Mouse (Mus musculus) midbrain, embryonic 14.5 days (tissue): Measurements from ENCODE around the gene Mast3. TPM values are rescaled to one million over a fixed set of nuclear protein-coding genes. Genes with fewer than 3 reads are reported as not detected.

Experiments used
- ATAC-seq: fragments of 200-750 bp; cut with Nextera tagmentation; 2 replicates; pipeline ENCODE4 v1.8.0; 2017; ENCODE audit warnings: moderate number of reproducible peaks, moderate library complexity; ENCODE audit not compliant: low FRiP score, low TSS enrichment
- DNase-seq: peaks from one replicate; pipeline ENCODE4 v3.0.0-alpha.2; 2015
- H3K27ac ChIP-seq: fragments of 300-500 bp; sonication (generic); replicated peaks from 2 replicates; pipeline ENCODE4 v1.5.1; 2014; ENCODE audit warnings: mild to moderate bottlenecking, low read depth, low read length, moderate library complexity
- H3K27me3 ChIP-seq: fragments of 300-500 bp; sonication (generic); 2 replicates; pipeline ENCODE4 v1.6.1; 2014; ENCODE audit warnings: low read length, control low read depth, mixed read lengths; ENCODE audit not compliant: control insufficient read depth, insufficient read depth
- H3K36me3 ChIP-seq: fragments of 300-500 bp; sonication (generic); 2 replicates; pipeline ENCODE4 v1.6.1; 2014; ENCODE audit warnings: low read length, control low read depth; ENCODE audit not compliant: control insufficient read depth, insufficient read depth
- H3K4me1 ChIP-seq: fragments of 300-500 bp; sonication (generic); 2 replicates; pipeline ENCODE4 v1.6.1; 2014; ENCODE audit warnings: mild to moderate bottlenecking, antibody characterized with exemption, low read length, control low read depth; ENCODE audit not compliant: control insufficient read depth, insufficient read depth
- H3K4me2 ChIP-seq: fragments of 300-500 bp; sonication (generic); 2 replicates; pipeline ENCODE4 v1.6.1; 2014; ENCODE audit warnings: mild to moderate bottlenecking, low read length, moderate library complexity
- H3K4me3 ChIP-seq: fragments of 300-500 bp; sonication (generic); replicated peaks from 2 replicates; pipeline ENCODE4 v1.5.1; 2014; ENCODE audit warnings: low read depth, low read length
- H3K9ac ChIP-seq: fragments of 300-500 bp; sonication (generic); replicated peaks from 2 replicates; pipeline ENCODE4 v1.6.1; 2014; ENCODE audit warnings: mild to moderate bottlenecking, low read length, moderate library complexity
- H3K9me3 ChIP-seq: fragments of 300-500 bp; sonication (generic); 2 replicates; pipeline ENCODE4 v1.6.1; 2016; ENCODE audit warnings: low read length, control low read depth, mixed read lengths; ENCODE audit not compliant: control insufficient read depth
- whole genome bisulfite sequencing: fragments of 180-500 bp; shearing (Covaris S2); extraction: QIAGEN DNeasy Blood & Tissue Kit; methylation state at CpG from one replicate; pipeline ENCODE4 v1.1.7; 2014; 5-methylcytosine and 5-hydroxymethylcytosine counted together
- polyA plus RNA-seq: library from polyadenylated mRNA; unstranded; fragments of >200 nt; fragmentation: Nextera tagmentation; extraction: Ambion mirVana; gene quantifications from 2 replicates; pipeline ENCODE4 v1.2.1, GENCODE M21; 2014

Mast3 gene
- polyA plus RNA-seq, 1 experiment from 2014 or later = 24.3 TPM

DNA sequence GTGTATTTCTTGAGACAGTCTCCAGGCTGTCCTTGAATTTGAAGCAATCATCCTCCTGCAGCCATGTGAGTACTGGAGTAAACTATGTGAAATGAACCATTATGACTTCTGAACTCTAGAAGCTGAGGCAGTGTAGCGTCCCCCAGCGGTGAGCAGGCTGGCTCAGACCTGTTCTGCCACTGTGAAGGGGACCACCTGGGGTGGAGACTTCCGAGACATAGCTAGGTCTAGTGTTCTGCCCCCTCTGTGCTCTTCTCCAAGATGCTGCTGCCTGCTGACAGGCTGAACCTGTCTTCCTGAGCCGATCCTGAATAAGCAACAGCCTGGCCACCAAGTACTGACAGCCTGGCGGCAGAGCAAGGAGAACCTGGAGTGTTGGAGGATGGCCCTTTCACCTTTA is 40.3 kb upstream of the Mast3 start:
- Histone ChIP-seq H3K27me3 (no peaks in the 10 kb centered on the region), H3K36me3 (peaks cover 13% of the 10 kb centered on the region; the same call in 1 of the 2 replicates), H3K9me3 (no peaks in the 10 kb centered on the region), H3K4me1 (0 out of 2 replicates have a peak, but pooled peaks cover 1% of the 10 kb centered on the region), H3K9ac (no peak overlapping the region), H3K4me2 (no peak overlapping the region), H3K27ac (no peak overlapping the region), H3K4me3 (no peak overlapping the region)
- ATAC-seq = no peak
- WGBS = 48% methylated on average over 5 of the region's 5 CpGs
- DNase-seq = no peak

DNA sequence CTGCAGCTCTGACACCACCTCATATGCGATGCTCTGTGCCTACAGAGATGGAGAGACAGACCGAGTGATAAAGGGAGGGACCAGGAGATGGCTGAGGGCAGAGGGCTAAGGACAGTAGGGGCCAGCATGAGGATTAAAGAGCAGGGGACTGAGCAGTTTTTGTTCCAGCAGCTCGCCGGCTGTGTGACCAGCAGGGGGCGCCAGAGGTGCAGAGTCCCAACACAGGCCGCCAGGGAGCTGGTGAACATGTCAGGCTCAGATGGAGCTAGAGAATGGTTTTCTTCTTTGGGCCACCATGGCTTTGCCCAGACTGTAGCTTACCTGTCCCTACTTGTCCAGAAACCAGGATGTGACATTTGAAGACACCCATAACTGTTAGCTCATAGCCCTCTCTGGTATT is 39.7 kb upstream of the Mast3 start:
- Histone ChIP-seq H3K36me3 (peaks cover 13% of the 10 kb centered on the region; the same call in 1 of the 2 replicates), H3K27me3 (no peaks in the 10 kb centered on the region)
- 2% methylated on average over 6 of the region's 6 CpGs for WGBS

DNA sequence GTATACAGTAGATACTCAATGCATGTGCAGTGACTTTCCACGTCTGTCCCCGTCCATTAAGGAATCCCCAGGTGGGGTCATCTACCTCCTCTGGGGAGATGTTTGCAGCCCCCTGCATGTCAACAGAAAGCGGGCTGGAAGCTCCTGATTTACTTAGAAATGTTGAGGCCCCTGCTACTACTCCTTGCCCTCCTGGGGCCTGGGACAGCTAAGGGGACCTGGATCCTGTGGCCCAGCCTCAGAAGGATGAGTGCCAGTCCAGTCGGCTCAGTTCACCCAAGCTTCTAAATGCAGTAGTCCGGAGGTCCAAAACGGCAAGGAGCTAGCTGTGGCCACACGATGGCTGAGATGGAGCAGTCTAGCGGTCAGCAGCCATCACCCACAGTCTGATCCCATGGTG is 39.1 kb upstream of the Mast3 start:
- H3K9ac ChIP-seq = no peak overlapping the region

More for the DNA sequence above, 39.7 kb upstream of the Mast3 start:
- no peaks in the 10 kb centered on the region for H3K9me3 ChIP-seq
- no peak for ATAC-seq
- 0 out of 2 replicates have a peak, but pooled peaks cover 3% of the 10 kb centered on the region for H3K4me1 ChIP-seq
- peak; percentile 92 for DNase-seq
- H3K4me2 ChIP-seq = no peak overlapping the region
- no peak overlapping the region for H3K4me3 ChIP-seq
- H3K9ac ChIP-seq = no peak overlapping the region
- no peak overlapping the region for H3K27ac ChIP-seq

DNA sequence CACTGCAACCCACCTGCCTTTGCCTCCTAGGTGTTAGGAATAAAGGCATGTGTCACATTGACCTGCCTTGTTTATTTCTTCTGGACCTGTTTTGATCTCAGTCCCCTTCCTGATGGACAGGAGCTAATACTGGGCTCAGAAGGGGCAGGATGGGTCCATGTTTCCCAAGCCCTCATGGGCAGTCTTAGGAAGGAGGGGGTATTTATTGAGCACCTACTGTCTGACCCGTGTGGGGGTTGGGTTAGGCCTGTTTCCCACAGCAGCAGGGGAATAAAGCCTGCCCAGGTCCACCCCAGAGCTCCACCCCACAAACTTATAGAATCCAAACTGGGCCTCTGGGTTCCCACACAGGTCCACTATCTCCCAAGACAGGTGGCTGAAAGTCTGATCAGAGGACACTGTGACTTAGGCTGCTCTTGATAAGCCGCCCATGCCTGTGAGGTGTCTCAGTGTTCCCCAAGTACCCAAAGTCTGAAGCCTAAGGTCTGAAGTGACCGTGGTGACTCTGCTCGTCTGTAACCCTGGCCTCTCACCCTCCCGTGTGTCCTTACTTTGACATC is 38.4 kb upstream of the Mast3 start:
- Histone ChIP-seq H3K4me2 (no peak overlapping the region), H3K9ac (no peak overlapping the region), H3K27me3 (no peaks in the 10 kb centered on the region), H3K4me3 (no peak overlapping the region), H3K9me3 (no peaks in the 10 kb centered on the region), H3K36me3 (peaks cover 13% of the 10 kb centered on the region; the same call in 1 of the 2 replicates), H3K4me1 (0 out of 2 replicates have a peak, but pooled peaks cover 7% of the 10 kb centered on the region), H3K27ac (no peak overlapping the region)
- ATAC-seq (no peak), DNase-seq (no peak)
- WGBS = 83% methylated on average over 5 of the region's 5 CpGs

More for the DNA sequence above, 39.1 kb upstream of the Mast3 start:
- Histone ChIP-seq H3K4me3 (no peak overlapping the region), H3K4me2 (no peak overlapping the region), H3K9me3 (no peaks in the 10 kb centered on the region), H3K27ac (no peak overlapping the region), H3K4me1 (0 out of 2 replicates have a peak, but pooled peaks cover 3% of the 10 kb centered on the region), H3K27me3 (no peaks in the 10 kb centered on the region), H3K36me3 (peaks cover 13% of the 10 kb centered on the region; the same call in 1 of the 2 replicates)
- DNase-seq = no peak
- WGBS = 90% methylated on average over 8 of the region's 8 CpGs
- no peak for ATAC-seq

DNA sequence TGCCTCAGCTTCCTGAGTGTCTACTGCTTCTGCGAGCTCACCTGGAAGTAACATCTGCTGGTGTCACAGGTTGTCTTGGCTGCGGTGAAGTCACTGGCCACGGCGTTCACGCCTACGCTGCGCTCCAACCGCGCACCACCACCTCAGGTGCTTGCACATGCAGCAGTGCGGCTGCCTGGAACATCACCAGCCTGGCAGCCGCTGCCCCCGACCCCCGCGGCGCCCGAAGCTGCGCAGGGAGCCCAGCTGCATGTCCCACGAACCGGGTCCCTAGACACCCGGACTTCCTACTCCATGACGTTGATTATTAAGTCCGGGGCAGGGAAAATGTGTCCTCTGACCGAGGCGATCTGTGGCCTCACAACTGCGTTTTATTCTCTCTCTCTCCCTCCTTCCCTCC is 37.6 kb upstream of the Mast3 start:
- H3K4me1 ChIP-seq = 0 out of 2 replicates have a peak, but pooled peaks cover 7% of the 10 kb centered on the region
- no peak overlapping the region for H3K27ac ChIP-seq
- no peaks in the 10 kb centered on the region for H3K27me3 ChIP-seq
- DNase-seq (no peak), ATAC-seq (no peak)
- WGBS = 71% methylated on average over 25 of the region's 25 CpGs
- H3K9ac ChIP-seq = no peak overlapping the region
- H3K4me2 ChIP-seq = no peak overlapping the region
- H3K4me3 ChIP-seq = no peak overlapping the region
- peaks cover 7% of the 10 kb centered on the region; the same call in 1 of the 2 replicates for H3K36me3 ChIP-seq
- H3K9me3 ChIP-seq = no peaks in the 10 kb centered on the region

DNA sequence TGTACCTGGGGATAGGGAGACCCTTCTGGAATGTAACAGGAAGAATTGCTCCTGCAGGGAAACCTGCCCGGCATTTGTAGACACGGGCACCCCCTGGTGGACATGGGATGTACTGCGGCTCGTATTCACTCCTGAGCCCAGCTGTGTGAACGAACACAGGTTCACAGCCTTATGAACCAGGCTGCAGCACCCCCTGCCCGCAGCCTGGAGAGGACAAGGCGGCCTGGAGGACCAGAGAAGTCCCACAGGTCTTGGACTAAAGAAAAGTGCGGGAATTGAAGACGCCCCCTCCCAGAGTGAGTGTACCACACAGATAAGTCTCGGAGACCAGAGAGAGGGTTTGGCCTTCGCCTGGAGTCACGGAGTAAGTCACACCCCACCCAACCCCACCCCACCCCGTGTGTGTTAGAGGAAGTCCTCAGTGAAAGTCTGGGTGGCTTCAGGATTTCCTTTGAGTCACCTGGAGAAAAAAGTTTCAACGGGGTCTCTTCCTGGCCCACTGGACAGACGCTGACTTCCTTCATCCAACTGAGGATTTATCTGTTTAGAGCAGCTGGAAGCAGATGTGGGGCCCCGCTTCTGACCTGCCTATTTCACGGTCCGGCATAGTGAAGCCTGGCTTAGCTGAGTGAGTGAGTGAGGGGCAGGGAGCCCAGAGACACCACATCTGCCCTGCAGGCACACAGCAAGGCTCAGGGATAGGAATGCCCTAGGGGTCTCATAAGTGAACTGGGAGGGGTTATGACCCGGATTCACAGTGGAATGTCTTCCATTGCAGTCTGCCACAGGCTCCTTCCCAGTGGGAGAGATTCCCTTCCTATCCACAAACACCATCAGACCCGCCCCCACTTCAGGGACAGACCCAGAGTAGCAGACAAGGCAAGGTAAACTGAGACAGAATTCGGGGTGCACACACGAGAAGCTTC is 36.6 kb upstream of the Mast3 start:
- Histone ChIP-seq H3K27ac (peak overlapping the region; percentile 41; the same call in 1 of the 2 replicates), H3K36me3 (peaks cover 3% of the 10 kb centered on the region; the same call in 1 of the 2 replicates), H3K9ac (no peak overlapping the region), H3K4me3 (no peak overlapping the region), H3K27me3 (no peaks in the 10 kb centered on the region), H3K4me1 (0 out of 2 replicates have a peak, but pooled peaks cover 7% of the 10 kb centered on the region), H3K9me3 (no peaks in the 10 kb centered on the region), H3K4me2 (no peak overlapping the region)
- peak; percentile 93 for DNase-seq
- ATAC-seq = no peak
- 39% methylated on average over 22 of the region's 22 CpGs for WGBS

DNA sequence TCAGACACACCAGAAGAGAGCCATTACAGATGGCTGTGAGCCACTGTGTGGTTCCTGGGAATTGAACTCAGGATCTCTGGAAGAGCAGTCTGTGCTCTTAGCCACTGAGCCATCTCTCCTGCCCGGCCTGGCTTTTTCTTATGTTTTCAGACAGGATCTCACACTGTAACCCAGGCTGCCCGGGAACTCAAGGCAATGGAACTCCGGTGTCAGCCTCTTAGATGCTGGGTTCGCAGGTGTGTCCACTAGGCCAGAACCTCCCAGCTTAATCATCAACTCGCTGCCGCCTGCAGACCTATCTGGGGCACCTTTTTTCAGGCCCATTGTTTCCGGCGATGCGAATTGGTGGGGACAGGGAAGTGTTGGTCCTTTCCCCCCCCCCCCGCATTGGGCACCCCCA is 35.7 kb upstream of the Mast3 start:
- peak overlapping the region; percentile 41; the same call in 1 of the 2 replicates for H3K27ac ChIP-seq
- H3K36me3 ChIP-seq = 0 out of 2 replicates have a peak, but pooled peaks cover 2% of the 10 kb centered on the region
- H3K9ac ChIP-seq = no peak overlapping the region
- no peak overlapping the region for H3K4me3 ChIP-seq
- H3K4me1 ChIP-seq = 0 out of 2 replicates have a peak, but pooled peaks cover 7% of the 10 kb centered on the region
- DNase-seq = no peak
- no peaks in the 10 kb centered on the region for H3K27me3 ChIP-seq
- 60% methylated on average over 10 of the region's 10 CpGs for WGBS
- no peak for ATAC-seq
- H3K9me3 ChIP-seq = no peaks in the 10 kb centered on the region
- H3K4me2 ChIP-seq = no peak overlapping the region

DNA sequence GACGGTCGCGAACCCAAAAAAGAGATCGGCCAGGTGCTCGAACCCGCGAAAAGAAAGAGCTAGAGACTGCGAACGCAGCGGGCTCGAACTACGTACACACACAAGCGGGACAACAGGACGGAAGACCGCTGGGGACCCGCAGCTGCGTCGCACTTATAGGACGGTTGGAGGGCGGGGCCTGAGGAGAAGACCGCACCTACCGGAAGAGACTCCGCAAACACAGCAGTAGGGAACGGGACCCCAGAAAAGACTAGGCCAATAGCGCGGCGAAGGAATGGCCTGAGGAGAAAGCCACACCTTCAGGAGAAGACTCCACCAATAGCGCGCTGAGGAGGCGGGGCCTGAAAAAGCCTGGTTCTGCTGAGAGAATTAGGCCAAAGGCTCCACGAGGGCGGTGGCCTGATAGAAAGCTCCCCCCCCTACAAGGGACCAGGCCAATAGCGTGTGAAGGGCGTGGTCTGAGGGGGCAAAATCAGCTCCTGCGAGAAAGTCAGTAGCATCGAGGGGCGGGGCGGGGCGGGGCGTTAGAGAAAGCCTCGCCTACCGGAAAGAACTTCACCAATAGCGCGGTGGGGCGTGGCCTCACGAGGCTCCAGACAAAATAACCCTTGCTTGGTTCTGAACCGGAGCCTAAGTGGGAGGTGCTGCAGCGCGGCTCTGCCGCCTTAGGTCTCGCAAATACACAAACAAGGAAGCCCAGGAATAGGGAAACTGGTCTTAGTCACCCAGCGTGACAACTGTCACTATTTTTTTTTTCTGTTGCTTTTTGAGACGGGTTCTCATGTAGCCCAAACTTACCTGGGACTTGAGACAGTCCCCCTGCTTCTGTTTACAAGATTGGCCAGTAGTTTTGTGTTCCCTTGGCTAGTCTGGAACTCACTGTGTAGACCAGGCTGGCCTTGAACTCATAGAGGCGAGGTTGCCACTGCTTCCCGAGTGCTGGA is 34.8 kb upstream of the Mast3 start, which contains the start of gene Arrdc2:
Gene Arrdc2, minus strand, starts transcription at position 313 of the 944 bp plus-strand sequence.
- Histone ChIP-seq H3K27ac (peak within 1 kb of the TSS; percentile 84), H3K36me3 (0 out of 2 replicates have a peak, but pooled peaks cover 2% of the 10 kb centered on the region), H3K4me2 (peak within 1 kb of the TSS; percentile 75), H3K27me3 (no peaks in the 10 kb centered on the region), H3K9me3 (no peaks in the 10 kb centered on the region), H3K4me3 (peak within 1 kb of the TSS; percentile 65), H3K9ac (peak within 1 kb of the TSS; percentile 67), H3K4me1 (0 out of 2 replicates have a peak, but pooled peaks cover 7% of the 10 kb centered on the region)
- ATAC-seq = peak; percentile 95
- WGBS = 3% methylated on average over 55 of the region's 55 CpGs
- peak; percentile 99 for DNase-seq
